Mouse (Mus musculus) lung, embryonic 15.5 days (tissue): ENCODE results near the gene 1110025L11Rik. TPM values are rescaled to one million over a fixed set of nuclear protein-coding genes. Genes with fewer than 3 reads are reported as not detected.
"Not testable (repeated sequence)": the region's sequence is repeated elsewhere in the genome, so short reads cannot be mapped to it uniquely, and the experiment has no call there.

Experiments
- ATAC-seq: fragments of 200-750 bp; cut with Nextera tagmentation; 2 replicates; pipeline ENCODE4 v1.8.0; 2017; ENCODE audit warnings: moderate number of reproducible peaks, borderline replicate concordance; ENCODE audit not compliant: low FRiP score, low TSS enrichment; ENCODE audit errors: extremely low read depth
- H3K27ac ChIP-seq: fragments of 300-500 bp; sonication (generic); 2 replicates; pipeline ENCODE4 v1.5.1; 2015; ENCODE audit warnings: moderate library complexity, mild to moderate bottlenecking, inconsistent platforms
- H3K27me3 ChIP-seq: fragments of 300-500 bp; sonication (generic); 2 replicates; pipeline ENCODE4 v1.6.1; 2015; ENCODE audit warnings: inconsistent platforms
- H3K36me3 ChIP-seq: fragments of 300-500 bp; sonication (generic); 2 replicates; pipeline ENCODE4 v1.6.1; 2015; ENCODE audit warnings: inconsistent platforms
- H3K4me1 ChIP-seq: fragments of 300-500 bp; sonication (generic); 2 replicates; pipeline ENCODE4 v1.6.1; 2015; ENCODE audit warnings: inconsistent platforms
- H3K4me2 ChIP-seq: fragments of 300-500 bp; sonication (generic); 2 replicates; pipeline ENCODE4 v1.6.1; 2015; ENCODE audit warnings: inconsistent platforms, mild to moderate bottlenecking, moderate library complexity
- H3K4me3 ChIP-seq: fragments of 300-500 bp; sonication (generic); 2 replicates; pipeline ENCODE4 v1.5.1; 2015; ENCODE audit warnings: mild to moderate bottlenecking, inconsistent platforms
- H3K9ac ChIP-seq: fragments of 300-500 bp; sonication (generic); 2 replicates; pipeline ENCODE4 v1.6.1; 2015; ENCODE audit warnings: inconsistent platforms
- H3K9me3 ChIP-seq: fragments of 300-500 bp; sonication (generic); 2 replicates; pipeline ENCODE4 v1.6.1; 2016; ENCODE audit warnings: inconsistent platforms
- WGBS: fragments of 180-500 bp; shearing (Covaris S2); methylation state at CpG from one replicate; pipeline ENCODE4 v1.1.7; 2015; 5-methylcytosine and 5-hydroxymethylcytosine counted together
- polyA plus RNA-seq: library from polyadenylated mRNA; unstranded; fragments of >200 nt; fragmentation: Nextera tagmentation; extraction: Ambion mirVana; gene quantifications from 2 replicates; pipeline ENCODE4 v1.2.1, GENCODE M21; 2015

The 1110025L11Rik gene
- polyA plus RNA-seq, result not detected in 2 replicates

- ATAC-seq, H3K9ac ChIP-seq, H3K4me1 ChIP-seq, H3K27me3 ChIP-seq, H3K4me2 ChIP-seq, H3K4me3 ChIP-seq, H3K36me3 ChIP-seq, H3K27ac ChIP-seq, H3K9me3 ChIP-seq: not testable (repeated sequence)
- no CpG with 5 or more reads among the region's 2 CpGs for WGBS
These were observed at the start of gene 1110025L11Rik for GRCm38 (mm10) chr16:89063902-89064301. Gene 1110025L11Rik (minus strand): TSS chr16:89064002.

- not testable (repeated sequence) for H3K4me1 ChIP-seq, H3K4me2 ChIP-seq, H3K4me3 ChIP-seq, H3K27me3 ChIP-seq, H3K9ac ChIP-seq, H3K36me3 ChIP-seq, H3K27ac ChIP-seq, H3K9me3 ChIP-seq, ATAC-seq
- 54% methylated on average over 2 of the region's 2 CpGs for WGBS
These were observed 7.2 kb upstream of the 1110025L11Rik start for GRCm38 (mm10) chr16:89071041-89071440.

DNA sequence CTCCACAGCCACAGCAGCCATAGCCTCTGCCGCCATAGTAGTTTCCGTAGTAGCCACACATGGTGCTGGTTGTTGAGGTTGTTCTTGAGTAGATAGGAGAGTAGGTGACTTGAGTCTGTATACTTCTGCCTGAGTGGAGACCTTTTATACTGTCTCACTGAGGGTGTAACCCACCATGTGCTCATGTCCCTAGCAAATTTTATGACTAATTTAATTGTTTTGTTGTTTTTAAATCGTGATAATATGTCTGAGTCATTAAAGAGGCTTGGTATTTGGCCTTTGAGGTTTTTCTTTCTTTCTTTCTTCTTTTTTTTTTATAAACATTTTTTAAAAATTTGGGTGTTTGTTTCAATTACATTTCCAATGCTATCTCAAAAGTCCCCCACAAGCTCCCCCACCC is 16.0 kb downstream of the 1110025L11Rik start, which contains the start of gene Krtap6-5:
Gene Krtap6-5 (minus strand): TSS at position 101 of the 400 bp plus-strand sequence.
- no peaks in the 10 kb centered on the region for H3K36me3 ChIP-seq
- H3K27ac ChIP-seq, result no peak within 1 kb of the TSS
- H3K27me3 ChIP-seq, result no peaks in the 10 kb centered on the region
- no peak for ATAC-seq
- no peak within 1 kb of the TSS for H3K4me2 ChIP-seq
- no peaks in the 10 kb centered on the region for H3K4me1 ChIP-seq
- 77% methylated on average over 3 of the region's 3 CpGs for WGBS
- no peak within 1 kb of the TSS for H3K9ac ChIP-seq
- no peak within 1 kb of the TSS for H3K4me3 ChIP-seq
- no peaks in the 10 kb centered on the region for H3K9me3 ChIP-seq

DNA sequence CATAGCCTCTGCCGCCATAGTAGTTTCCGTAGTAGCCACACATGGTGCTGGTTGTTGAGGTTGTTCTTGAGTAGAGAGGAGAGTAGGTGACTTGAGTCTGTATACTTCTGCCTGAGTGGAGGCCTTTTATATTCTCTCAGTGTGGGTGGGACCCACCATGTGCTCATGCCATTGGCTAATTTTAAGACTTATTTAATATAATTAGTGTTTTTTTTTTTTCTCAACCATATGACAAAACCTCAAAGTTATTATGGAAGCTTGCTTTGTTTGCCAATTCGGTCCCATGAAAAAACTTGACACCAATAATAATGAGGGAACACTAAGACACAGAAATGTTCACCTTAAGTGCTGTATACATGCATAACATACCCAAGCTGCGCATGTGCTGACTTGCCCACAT is 22.4 kb downstream of the 1110025L11Rik start, which contains the start of gene Gm10228:
Gene Gm10228 (minus strand): TSS at position 101 of the 400 bp plus-strand sequence.
- H3K4me1 ChIP-seq, H3K4me2 ChIP-seq, H3K4me3 ChIP-seq, H3K36me3 ChIP-seq, H3K27ac ChIP-seq, H3K9ac ChIP-seq, ATAC-seq, H3K27me3 ChIP-seq, H3K9me3 ChIP-seq: not testable (repeated sequence)
- 79% methylated on average over 2 of the region's 4 CpGs for WGBS

DNA sequence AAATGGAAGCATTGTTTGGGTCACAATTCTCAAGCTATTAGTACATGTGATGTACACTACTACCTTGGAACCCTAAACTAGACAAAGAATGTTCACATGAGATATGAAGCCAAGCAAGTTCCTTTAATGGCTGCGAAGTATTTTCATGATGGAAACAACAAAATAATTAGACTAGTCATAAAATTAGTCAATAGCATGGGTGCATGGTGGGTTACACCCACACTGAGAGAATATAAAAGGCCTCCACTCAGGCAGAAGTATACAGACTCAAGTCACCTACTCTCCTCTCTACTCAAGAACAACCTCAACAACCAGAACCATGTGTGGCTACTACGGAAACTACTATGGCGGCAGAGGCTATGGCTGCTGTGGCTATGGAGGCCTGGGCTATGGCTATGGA is 32.4 kb downstream of the 1110025L11Rik start, which contains the start of gene Krtap6-1:
Gene Krtap6-1 (plus strand): TSS at position 301 of the 400 bp plus-strand sequence.
- not testable (repeated sequence) for H3K9me3 ChIP-seq, ATAC-seq, H3K9ac ChIP-seq, H3K4me2 ChIP-seq, H3K4me1 ChIP-seq, H3K4me3 ChIP-seq, H3K27me3 ChIP-seq, H3K27ac ChIP-seq, H3K36me3 ChIP-seq
- 88% methylated on average over 3 of the region's 3 CpGs for WGBS

DNA sequence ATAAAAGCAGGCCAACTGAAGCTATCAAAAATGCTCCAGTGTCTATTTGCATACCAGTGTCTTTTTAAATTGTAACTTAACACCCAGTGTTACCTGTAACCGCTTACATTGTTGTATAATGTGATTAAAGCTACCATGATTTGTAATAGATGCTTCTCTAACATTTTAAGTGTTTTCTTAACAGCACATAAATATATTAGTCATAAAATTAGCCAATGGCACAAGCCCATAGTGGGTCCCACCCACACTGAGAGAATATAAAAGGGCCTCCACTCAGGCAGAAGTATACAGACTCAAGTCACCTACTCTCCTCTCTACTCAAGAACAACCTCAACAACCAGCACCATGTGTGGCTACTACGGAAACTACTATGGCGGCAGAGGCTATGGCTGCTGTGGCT is 48.8 kb downstream of the 1110025L11Rik start, which contains the start of gene Gm10229:
Gene Gm10229 (plus strand): TSS at position 301 of the 400 bp plus-strand sequence.
- not testable (repeated sequence) for ATAC-seq, H3K4me1 ChIP-seq, H3K9me3 ChIP-seq, H3K9ac ChIP-seq, H3K27ac ChIP-seq, H3K4me3 ChIP-seq, H3K36me3 ChIP-seq, H3K4me2 ChIP-seq, H3K27me3 ChIP-seq
- WGBS, result 88% methylated on average over 3 of the region's 3 CpGs

DNA sequence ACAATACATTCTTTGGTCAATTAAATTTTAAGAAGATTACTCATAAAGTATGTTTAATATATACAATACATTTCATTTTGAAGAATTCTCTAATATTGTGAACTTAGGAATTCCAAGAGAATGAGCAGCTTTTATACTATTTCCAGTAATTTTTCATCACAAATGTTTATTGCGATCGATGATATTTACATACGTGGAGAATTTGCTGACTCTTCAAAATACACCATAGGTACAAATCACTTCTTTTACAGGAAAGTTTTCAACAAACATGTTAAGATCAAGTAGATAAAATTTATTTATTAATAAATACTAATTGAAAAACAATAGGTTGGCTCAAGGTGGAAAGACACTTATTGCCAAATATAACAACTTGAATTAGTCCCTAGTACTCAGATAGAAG is 49.8 kb downstream of the 1110025L11Rik start:
- Histone ChIP-seq H3K27me3 (no peaks in the 10 kb centered on the region), H3K9me3 (no peaks in the 10 kb centered on the region), H3K4me2 (no peak overlapping the region), H3K36me3 (no peaks in the 10 kb centered on the region), H3K27ac (no peak overlapping the region), H3K4me1 (no peaks in the 10 kb centered on the region), H3K4me3 (no peak overlapping the region), H3K9ac (no peak overlapping the region)
- no peak for ATAC-seq
- 94% methylated on average over 3 of the region's 3 CpGs for WGBS

Other genes with a start within 250 kb of the 1110025L11Rik start
- not detected in 2 replicates for gene Krtap15, start 243.8 kb downstream of the 1110025L11Rik start, polyA plus RNA-seq
- not detected in 2 replicates for gene Krtap14, start 237.9 kb downstream of the 1110025L11Rik start, polyA plus RNA-seq
- gene Krtap19-1, start 194.6 kb downstream of the 1110025L11Rik start, polyA plus RNA-seq, result not detected in 2 replicates
- not detected in 2 replicates for gene Krtap19-2, start 189.7 kb downstream of the 1110025L11Rik start, polyA plus RNA-seq
- not detected in 2 replicates for gene Krtap19-3, start 186.0 kb downstream of the 1110025L11Rik start, polyA plus RNA-seq
- gene Krtap19-4, start 178.9 kb downstream of the 1110025L11Rik start, polyA plus RNA-seq, result not detected in 2 replicates
- gene Krtap19-5, start 167.5 kb downstream of the 1110025L11Rik start, polyA plus RNA-seq, result not detected in 2 replicates
- not detected in 2 replicates for gene Krtap19-9b, start 131.7 kb downstream of the 1110025L11Rik start, polyA plus RNA-seq
- not detected in 2 replicates for gene Krtap16-3, start 101.1 kb downstream of the 1110025L11Rik start, polyA plus RNA-seq
- gene Krtap22-2, start 53.2 kb downstream of the 1110025L11Rik start, polyA plus RNA-seq, result not detected in 2 replicates
- not detected in 2 replicates for gene Gm10229, start 48.7 kb downstream of the 1110025L11Rik start, polyA plus RNA-seq
- gene Krtap6-1, start 32.3 kb downstream of the 1110025L11Rik start, polyA plus RNA-seq, result not detected in 2 replicates
- not detected in 2 replicates for gene Gm10228, start 22.5 kb downstream of the 1110025L11Rik start, polyA plus RNA-seq
- gene Krtap6-5, start 16.1 kb downstream of the 1110025L11Rik start, polyA plus RNA-seq, result not detected in 2 replicates
- not detected in 2 replicates for gene Krtap6-3, start 20.0 kb upstream of the 1110025L11Rik start, polyA plus RNA-seq
- not detected in 2 replicates for gene Gm6358, start 76.8 kb upstream of the 1110025L11Rik start, polyA plus RNA-seq
- not detected in 2 replicates for gene Gm10061, start 87.1 kb upstream of the 1110025L11Rik start, polyA plus RNA-seq
- gene Gm9789, start 94.0 kb upstream of the 1110025L11Rik start, polyA plus RNA-seq, result not detected in 2 replicates
- gene Gm7735, start 105.5 kb upstream of the 1110025L11Rik start, polyA plus RNA-seq, result not detected in 2 replicates
- not detected in 2 replicates for gene 1110057P08Rik, start 110.7 kb upstream of the 1110025L11Rik start, polyA plus RNA-seq
- gene Krtap20-2, start 141.9 kb upstream of the 1110025L11Rik start, polyA plus RNA-seq, result not detected in 2 replicates